Mouse (Mus musculus) embryonic facial prominence, embryonic 15.5 days (tissue): ENCODE data around the gene Syt17. TPM values are rescaled to one million over a fixed set of nuclear protein-coding genes. Genes with fewer than 3 reads are reported as not detected.
A peak's percentile ranks its signal among the peaks of the same experiment; 100 is the strongest.
"Not testable (repeated sequence)": the region's sequence is repeated elsewhere in the genome, so short reads cannot be mapped to it uniquely, and the experiment has no call there.

Source experiments
- ATAC-seq: fragments of 200-750 bp; cut with Nextera tagmentation; 2 replicates; pipeline ENCODE4 v1.8.0; 2017; ENCODE audit warnings: low read depth, moderate TSS enrichment; ENCODE audit not compliant: insufficient number of reproducible peaks, low FRiP score, low TSS enrichment
- H3K27ac ChIP-seq: fragments of 300-500 bp; sonication (generic); replicated peaks from 2 replicates; pipeline ENCODE4 v1.5.1; 2015; ENCODE audit warnings: mild to moderate bottlenecking, inconsistent platforms
- H3K27me3 ChIP-seq: fragments of 300-500 bp; sonication (generic); 2 replicates; pipeline ENCODE4 v1.6.1; 2015; ENCODE audit warnings: inconsistent platforms
- H3K36me3 ChIP-seq: fragments of 300-500 bp; sonication (generic); 2 replicates; pipeline ENCODE4 v1.6.1; 2015; ENCODE audit warnings: mild to moderate bottlenecking, inconsistent platforms
- H3K4me1 ChIP-seq: fragments of 300-500 bp; sonication (generic); 2 replicates; pipeline ENCODE4 v1.6.1; 2015; ENCODE audit warnings: inconsistent platforms
- H3K4me2 ChIP-seq: fragments of 300-500 bp; sonication (generic); replicated peaks from 2 replicates; pipeline ENCODE4 v1.6.1; 2015; ENCODE audit warnings: mild to moderate bottlenecking, inconsistent platforms
- H3K4me3 ChIP-seq: fragments of 300-500 bp; sonication (generic); replicated peaks from 2 replicates; pipeline ENCODE4 v1.5.1; 2015; ENCODE audit warnings: mild to moderate bottlenecking, inconsistent platforms
- H3K9ac ChIP-seq: fragments of 300-500 bp; sonication (generic); 2 replicates; pipeline ENCODE4 v1.6.1; 2015; ENCODE audit warnings: inconsistent platforms
- H3K9me3 ChIP-seq: fragments of 300-500 bp; sonication (generic); replicated peaks from 2 replicates; pipeline ENCODE4 v1.6.1; 2016; ENCODE audit warnings: inconsistent platforms
- WGBS: fragments of 180-500 bp; shearing (Covaris S2); methylation state at CpG from one replicate; pipeline ENCODE4 v1.1.7; 2015; 5-methylcytosine and 5-hydroxymethylcytosine counted together
- polyA plus RNA-seq: library from polyadenylated mRNA; unstranded; fragments of >200 nt; fragmentation: Nextera tagmentation; extraction: Ambion mirVana; gene quantifications from 2 replicates; pipeline ENCODE4 v1.2.1, GENCODE M21; 2015

The Syt17 gene
- polyA plus RNA-seq, 1 experiment from 2014 or later = 2.8 TPM

DNA sequence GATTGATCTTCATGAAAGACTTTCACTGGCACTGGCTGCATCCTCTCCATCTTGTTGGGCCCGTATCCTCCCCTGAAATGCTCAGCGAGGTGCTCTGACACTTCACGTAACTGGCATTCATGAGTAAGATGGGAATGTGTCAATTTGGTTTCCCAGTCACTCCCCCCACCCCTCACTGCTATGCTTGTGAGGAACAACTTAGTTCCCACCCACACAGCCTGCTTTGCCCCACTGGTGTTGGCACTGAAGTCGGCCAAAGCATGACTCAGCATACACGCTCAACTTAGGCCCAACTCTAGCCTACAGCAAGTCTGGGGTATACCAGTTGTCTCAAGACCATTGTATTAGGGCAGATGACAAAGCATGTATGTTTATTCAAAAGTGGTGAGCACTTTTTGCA, 76.7 kb downstream of the Syt17 start:
- Histone ChIP-seq H3K9me3 (no peaks in the 10 kb centered on the region), H3K9ac (no peak overlapping the region), H3K36me3 (no peaks in the 10 kb centered on the region), H3K27me3 (no peaks in the 10 kb centered on the region), H3K4me3 (no peak overlapping the region), H3K4me2 (no peak overlapping the region), H3K4me1 (0 out of 2 replicates have a peak, but pooled peaks cover 3% of the 10 kb centered on the region), H3K27ac (no peak overlapping the region)
- WGBS = 92% methylated on average over 5 of the region's 5 CpGs
- ATAC-seq = no peak

DNA sequence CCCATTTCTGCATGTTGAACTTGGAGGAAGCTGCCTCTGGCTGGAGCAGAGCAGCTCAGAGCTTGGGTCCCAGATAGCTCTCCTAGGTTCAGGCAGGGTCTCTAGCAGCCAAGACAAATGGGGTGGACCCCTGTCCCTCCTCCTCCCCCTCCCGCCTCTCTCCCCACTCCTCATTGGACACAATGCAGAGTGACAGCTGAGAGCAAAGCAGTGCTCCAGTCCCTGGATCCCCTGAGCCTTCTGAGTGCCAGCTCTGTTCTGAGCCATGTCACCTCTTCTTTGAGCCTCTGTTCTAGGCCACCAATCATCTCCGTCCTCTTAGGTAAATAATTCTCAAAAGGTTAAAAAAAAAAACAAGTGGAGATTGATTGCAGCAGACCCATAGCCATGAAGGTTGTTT, 78.3 kb downstream of the Syt17 start:
- WGBS = 69% methylated on average over 2 of the region's 2 CpGs
- ATAC-seq = no peak

DNA sequence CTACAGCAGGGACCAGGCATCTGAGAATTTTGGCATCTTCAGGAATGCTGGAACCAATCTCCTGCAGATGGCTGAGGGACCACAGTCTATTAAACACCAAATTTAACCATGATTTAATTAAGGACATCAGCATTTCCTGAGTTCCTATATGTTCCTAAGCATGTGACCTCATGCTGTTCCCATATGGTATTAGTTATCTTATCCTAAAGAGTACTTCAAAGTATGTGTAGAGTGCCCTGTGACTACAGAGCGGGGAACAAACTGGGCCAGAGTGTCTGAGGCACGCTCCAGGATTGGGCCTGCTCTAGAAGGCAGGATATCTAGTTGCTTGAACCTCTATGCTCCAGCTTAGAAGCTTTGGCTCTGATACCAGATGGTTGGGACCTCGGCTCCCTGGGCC, 82.1 kb downstream of the Syt17 start:
- ATAC-seq = peak; percentile 39; the same call in 1 of the 2 replicates
- no peak overlapping the region for H3K4me2 ChIP-seq

More for the DNA sequence above, 78.3 kb downstream of the Syt17 start:
- H3K36me3 ChIP-seq = no peaks in the 10 kb centered on the region
- no peak overlapping the region for H3K27ac ChIP-seq
- no peak overlapping the region for H3K9ac ChIP-seq
- H3K9me3 ChIP-seq = no peaks in the 10 kb centered on the region
- H3K4me1 ChIP-seq = peaks cover 17% of the 10 kb centered on the region
- H3K4me3 ChIP-seq = no peak overlapping the region
- no peak overlapping the region for H3K4me2 ChIP-seq
- no peaks in the 10 kb centered on the region for H3K27me3 ChIP-seq

GRCm38 (mm10) chr7:118365251-118365650, 82.8 kb downstream of the Syt17 start:
- Histone ChIP-seq H3K27me3 (no peaks in the 10 kb centered on the region), H3K27ac (peak overlapping the region; percentile 60), H3K36me3 (no peaks in the 10 kb centered on the region), H3K9me3 (no peaks in the 10 kb centered on the region), H3K4me2 (no peak overlapping the region), H3K9ac (no peak overlapping the region), H3K4me3 (no peak overlapping the region), H3K4me1 (peaks cover 25% of the 10 kb centered on the region)
- WGBS = 31% methylated on average over 6 of the region's 6 CpGs
- no peak for ATAC-seq

More for the DNA sequence above, 82.1 kb downstream of the Syt17 start:
- H3K9me3 ChIP-seq = no peaks in the 10 kb centered on the region
- whole genome bisulfite sequencing = 40% methylated on average over 3 of the region's 3 CpGs
- H3K27ac ChIP-seq = 0 out of 2 replicates have a peak overlapping the region, but pooled peaks have one; percentile 60
- H3K9ac ChIP-seq = no peak overlapping the region
- no peak overlapping the region for H3K4me3 ChIP-seq
- H3K4me1 ChIP-seq = peaks cover 25% of the 10 kb centered on the region
- no peaks in the 10 kb centered on the region for H3K27me3 ChIP-seq
- H3K36me3 ChIP-seq = no peaks in the 10 kb centered on the region

DNA sequence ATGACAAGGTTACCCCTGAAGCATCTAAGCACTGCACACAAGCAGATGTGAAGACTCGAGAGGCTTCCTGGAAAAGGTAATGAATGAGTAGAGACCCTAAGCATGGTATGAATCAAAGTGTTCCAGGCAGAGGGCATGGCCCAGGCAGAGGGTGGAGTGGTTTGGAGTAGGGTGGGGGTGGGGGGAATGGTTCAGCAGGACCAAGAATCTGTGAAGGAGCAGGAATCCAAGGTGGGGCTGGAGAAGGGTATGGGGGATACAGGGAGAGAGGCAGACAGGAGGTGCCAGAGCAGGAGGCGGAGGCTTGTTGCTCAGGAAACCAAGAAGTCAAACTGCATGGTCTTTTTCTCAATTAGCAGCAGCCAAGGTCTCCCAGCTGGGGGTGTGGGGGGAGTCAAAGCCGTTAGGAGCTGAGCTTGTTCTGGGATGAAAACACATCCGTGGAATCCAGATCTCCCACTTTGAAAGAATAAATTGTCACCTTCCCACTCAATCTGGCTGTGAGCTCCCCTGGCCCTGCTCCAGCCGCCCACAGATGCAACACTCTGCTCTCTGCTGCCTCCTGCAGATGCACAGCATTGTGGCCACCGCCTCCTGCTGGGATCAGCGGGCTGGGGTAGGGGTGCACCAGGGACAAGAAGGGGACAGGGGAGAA, 83.5 kb downstream of the Syt17 start:
- H3K36me3 ChIP-seq = no peaks in the 10 kb centered on the region
- ATAC-seq = 0 out of 2 replicates have a peak, but pooled peaks have one; percentile 28
- H3K9me3 ChIP-seq = no peaks in the 10 kb centered on the region
- peaks cover 25% of the 10 kb centered on the region for H3K4me1 ChIP-seq
- H3K4me2 ChIP-seq = no peak overlapping the region
- WGBS = 22% methylated on average over 7 of the region's 7 CpGs
- H3K27me3 ChIP-seq = no peaks in the 10 kb centered on the region
- H3K4me3 ChIP-seq = no peak overlapping the region
- no peak overlapping the region for H3K9ac ChIP-seq
- peak overlapping the region; percentile 60 for H3K27ac ChIP-seq

DNA sequence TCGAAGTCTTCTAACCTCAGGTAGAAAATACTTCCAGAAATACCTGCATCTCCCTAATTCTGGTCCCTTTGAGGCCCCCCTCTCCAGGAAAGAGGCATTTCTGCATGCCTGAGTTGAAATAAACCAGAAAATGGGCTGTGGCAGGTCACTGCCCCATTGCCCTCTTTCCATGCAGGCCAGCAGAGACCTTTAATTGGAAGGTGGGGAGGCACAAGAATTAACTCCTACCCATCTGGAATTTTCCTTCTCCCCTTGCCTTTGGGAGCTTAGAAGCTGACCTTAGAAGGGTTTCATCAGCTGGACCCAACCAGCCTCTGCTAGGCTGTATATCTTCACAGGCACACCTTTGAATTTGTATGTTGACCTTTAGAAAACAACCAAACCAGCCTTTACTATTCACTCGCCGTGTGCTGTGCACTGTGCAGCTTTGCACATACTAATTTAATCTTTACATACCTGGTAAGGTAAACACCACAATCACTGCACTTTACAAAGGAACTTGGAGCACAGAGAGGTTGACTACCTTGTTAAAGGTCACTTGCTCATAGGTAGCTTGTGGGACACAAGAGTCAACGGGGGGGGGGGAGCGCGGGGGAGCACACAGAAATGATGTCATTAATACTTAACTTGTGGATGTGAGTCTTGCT, 84.3 kb downstream of the Syt17 start:
- 67% methylated on average over 6 of the region's 6 CpGs for WGBS
- no peak overlapping the region for H3K4me3 ChIP-seq
- H3K27ac ChIP-seq = no peak overlapping the region
- H3K4me2 ChIP-seq = no peak overlapping the region
- no peaks in the 10 kb centered on the region for H3K27me3 ChIP-seq
- H3K4me1 ChIP-seq = peaks cover 25% of the 10 kb centered on the region
- ATAC-seq = no peak
- H3K36me3 ChIP-seq = no peaks in the 10 kb centered on the region
- H3K9me3 ChIP-seq = no peaks in the 10 kb centered on the region
- H3K9ac ChIP-seq = no peak overlapping the region

- no peak for ATAC-seq
- no peaks in the 10 kb centered on the region for H3K27me3 ChIP-seq
- no peaks in the 10 kb centered on the region for H3K36me3 ChIP-seq
- no peak overlapping the region for H3K4me2 ChIP-seq
- no peak overlapping the region for H3K9ac ChIP-seq
- 75% methylated on average over 1 of the region's 1 CpGs for WGBS
- peaks cover 25% of the 10 kb centered on the region for H3K4me1 ChIP-seq
- H3K4me3 ChIP-seq = no peak overlapping the region
- no peak overlapping the region for H3K27ac ChIP-seq
- no peaks in the 10 kb centered on the region for H3K9me3 ChIP-seq
Observed at GRCm38 (mm10) chr7:118362931-118363330, 85.1 kb downstream of the Syt17 start.

- H3K27ac ChIP-seq = no peak overlapping the region
- ATAC-seq = no peak
- WGBS = 42% methylated on average over 3 of the region's 3 CpGs
Observed at GRCm38 (mm10) chr7:118362258-118362657, 85.8 kb downstream of the Syt17 start.

DNA sequence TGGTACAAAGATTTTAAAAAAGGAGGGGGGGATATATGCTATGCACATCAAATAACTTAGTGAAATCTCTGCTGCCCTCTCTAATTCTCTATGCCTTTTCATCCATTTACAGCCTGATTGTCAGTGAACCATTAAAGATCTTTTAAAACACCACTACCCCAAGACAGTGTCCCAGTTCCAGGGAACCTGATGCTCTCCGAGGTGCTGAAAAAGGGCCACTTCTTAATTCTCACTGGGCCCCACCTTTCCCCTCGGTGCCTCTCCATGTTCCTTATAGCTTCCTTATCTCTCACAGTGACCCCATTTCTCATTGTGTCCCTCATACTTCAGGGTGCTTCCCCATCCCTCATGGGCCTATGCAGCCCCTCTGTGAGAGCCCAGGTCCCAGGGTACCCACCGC, 89.0 kb downstream of the Syt17 start:
- Histone ChIP-seq H3K9ac (no peak overlapping the region), H3K27ac (no peak overlapping the region), H3K4me1 (0 out of 2 replicates have a peak, but pooled peaks cover under 1% of the 10 kb centered on the region), H3K9me3 (no peaks in the 10 kb centered on the region), H3K4me2 (no peak overlapping the region), H3K36me3 (no peaks in the 10 kb centered on the region), H3K4me3 (no peak overlapping the region), H3K27me3 (no peaks in the 10 kb centered on the region)
- 42% methylated on average over 3 of the region's 3 CpGs for WGBS
- no peak for ATAC-seq

More at GRCm38 (mm10) chr7:118362258-118362657, 85.8 kb downstream of the Syt17 start:
- Histone ChIP-seq H3K4me1 (peaks cover 25% of the 10 kb centered on the region), H3K27me3 (no peaks in the 10 kb centered on the region), H3K36me3 (no peaks in the 10 kb centered on the region), H3K9me3 (no peaks in the 10 kb centered on the region), H3K4me3 (no peak overlapping the region), H3K9ac (no peak overlapping the region), H3K4me2 (no peak overlapping the region)

DNA sequence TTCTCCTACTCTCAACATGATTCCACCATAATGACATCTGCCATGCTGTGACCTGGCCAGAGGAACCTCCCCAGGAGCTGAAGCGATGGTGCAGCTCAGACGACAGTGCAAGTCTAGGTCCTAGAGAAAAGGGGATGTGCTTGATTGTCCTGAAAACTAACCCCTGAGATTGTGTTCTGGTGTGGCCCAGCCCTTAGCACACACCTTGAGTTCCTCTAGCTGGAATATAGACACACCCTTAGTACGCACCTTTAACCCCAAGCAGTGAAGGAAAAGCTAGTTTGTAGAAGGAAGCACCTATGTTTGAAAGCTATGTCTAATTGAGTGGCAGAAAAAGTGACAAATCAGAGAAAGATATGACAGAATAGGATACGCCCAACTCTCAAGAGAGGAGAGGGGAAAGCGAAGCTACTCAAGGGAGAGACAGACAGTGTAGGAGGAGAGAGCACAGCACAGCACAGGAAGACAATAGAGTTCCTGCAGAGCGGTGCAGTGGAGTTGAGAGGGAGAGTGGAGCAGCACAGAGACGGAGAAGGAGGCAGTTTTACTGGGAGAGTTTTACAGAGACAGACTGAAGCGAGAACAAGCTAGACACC, 91.5 kb downstream of the Syt17 start:
- H3K4me1 ChIP-seq, H3K9me3 ChIP-seq, H3K27me3 ChIP-seq, H3K4me2 ChIP-seq, H3K36me3 ChIP-seq, H3K4me3 ChIP-seq, H3K9ac ChIP-seq, H3K27ac ChIP-seq, ATAC-seq: not testable (repeated sequence)
- 78% methylated on average over 8 of the region's 8 CpGs for WGBS

GRCm38 (mm10) chr7:118350840-118351239, 97.2 kb downstream of the Syt17 start:
- no peak for ATAC-seq

More at GRCm38 (mm10) chr7:118350840-118351239, 97.2 kb downstream of the Syt17 start:
- Histone ChIP-seq H3K27me3 (no peaks in the 10 kb centered on the region), H3K9ac (no peak overlapping the region), H3K4me1 (no peaks in the 10 kb centered on the region), H3K9me3 (no peaks in the 10 kb centered on the region), H3K4me2 (no peak overlapping the region), H3K4me3 (no peak overlapping the region), H3K36me3 (no peaks in the 10 kb centered on the region), H3K27ac (no peak overlapping the region)
- 56% methylated on average over 2 of the region's 2 CpGs for WGBS
